Mouse (Mus musculus) bone marrow, adult 2 months (tissue): ENCODE measurements around the gene Tom1.

Experiments used
- CTCF ChIP-seq: fragments of 200-500 bp; IDR thresholded peaks from 2 replicates; pipeline ENCODE4 v1.5.1; 2011; ENCODE audit warnings: low read length, control low read depth; ENCODE audit not compliant: control insufficient read depth, insufficient read depth
- POLR2A ChIP-seq: fragments of 200-500 bp; IDR thresholded peaks from 2 replicates; pipeline ENCODE4 v1.6.1; 2011; ENCODE audit warnings: low read depth, mild to moderate bottlenecking, control low read depth, low read length, borderline replicate concordance; ENCODE audit not compliant: control insufficient read depth

GRCm38 (mm10) chr8:75015981-75016380 is 17.5 kb upstream of the Tom1 start:
- TF ChIP-seq CTCF (no peak), POLR2A (no peak)
